Mouse (Mus musculus): ENCODE data around the gene S1pr3.
A peak's percentile ranks its signal among the peaks of the same experiment; 100 is the strongest.

S1pr3 gene

GRCm38 (mm10) chr13:51405731-51406320, 2.6 kb upstream of the S1pr3 start:
- no peak for DNase-seq (ENCODE audit: low read depth in 1 of 2, low spot score in 2 of 2)

- DNase-seq (ENCODE audit: low read depth in 1 of 2, low spot score in 2 of 2), result no peak
These were observed 760 bp upstream of the S1pr3 start for GRCm38 (mm10) chr13:51407541-51408217.

GRCm38 (mm10) chr13:51409936-51410481, 1.6 kb downstream of the S1pr3 start:
- DNase-seq (ENCODE audit: low read depth in 1 of 2, low spot score in 2 of 2), result no peak

- no peak for DNase-seq (ENCODE audit: low read depth in 1 of 2, low spot score in 2 of 2)
These were observed 2.8 kb downstream of the S1pr3 start for GRCm38 (mm10) chr13:51411243-51411642.

GRCm38 (mm10) chr13:51411696-51412430, 3.4 kb downstream of the S1pr3 start:
- DNase-seq (ENCODE audit: low read depth in 1 of 2, low spot score in 2 of 2), result no peak

GRCm38 (mm10) chr13:51413461-51413860, 5.0 kb downstream of the S1pr3 start:
- no peak for DNase-seq (ENCODE audit: low read depth in 1 of 2, low spot score in 2 of 2)

- DNase-seq (ENCODE audit: low read depth in 1 of 2, low spot score in 2 of 2), result no peak
These were observed 8.3 kb downstream of the S1pr3 start for GRCm38 (mm10) chr13:51416727-51417126.

GRCm38 (mm10) chr13:51417796-51418195, 9.4 kb downstream of the S1pr3 start:
- DNase-seq (ENCODE audit: low read depth in 1 of 2, low spot score in 2 of 2), result no peak

- DNase-seq (ENCODE audit: low read depth in 1 of 2, low spot score in 2 of 2), result peak in 1 of 2 experiments; percentile 76
These were observed 10.0 kb downstream of the S1pr3 start for GRCm38 (mm10) chr13:51418268-51418941.

GRCm38 (mm10) chr13:51418942-51419451, 10.6 kb downstream of the S1pr3 start:
- no peak for DNase-seq (ENCODE audit: low read depth in 1 of 2, low spot score in 2 of 2)

- DNase-seq (ENCODE audit: low read depth in 1 of 2, low spot score in 2 of 2), result no peak
These were observed 11.1 kb downstream of the S1pr3 start for GRCm38 (mm10) chr13:51419501-51419900.

GRCm38 (mm10) chr13:51420861-51421260, 12.4 kb downstream of the S1pr3 start:
- DNase-seq (ENCODE audit: low read depth in 1 of 2, low spot score in 2 of 2), result no peak

GRCm38 (mm10) chr13:51423647-51424046, 15.2 kb downstream of the S1pr3 start:
- DNase-seq (ENCODE audit: low read depth in 1 of 2, low spot score in 2 of 2), result no peak

- peak in 1 of 2 experiments; percentile 30 for DNase-seq (ENCODE audit: low read depth in 1 of 2, low spot score in 2 of 2)
These were observed 16.2 kb downstream of the S1pr3 start for GRCm38 (mm10) chr13:51424647-51425046.

- DNase-seq (ENCODE audit: low read depth in 1 of 2, low spot score in 2 of 2), result no peak
These were observed 17.4 kb downstream of the S1pr3 start for GRCm38 (mm10) chr13:51425662-51426443.

- DNase-seq (ENCODE audit: low read depth in 1 of 2, low spot score in 2 of 2), result no peak
These were observed 24.9 kb downstream of the S1pr3 start for GRCm38 (mm10) chr13:51433371-51433770.

GRCm38 (mm10) chr13:51434460-51434859, 26.0 kb downstream of the S1pr3 start:
- no peak for DNase-seq (ENCODE audit: low read depth in 1 of 2, low spot score in 2 of 2)

- no peak for DNase-seq (ENCODE audit: low read depth in 1 of 2, low spot score in 2 of 2)
These were observed 26.7 kb downstream of the S1pr3 start for GRCm38 (mm10) chr13:51435146-51435545.

GRCm38 (mm10) chr13:51437105-51438085, 29.0 kb downstream of the S1pr3 start:
- DNase-seq (ENCODE audit: low read depth in 1 of 2, low spot score in 2 of 2), result no peak
